Mouse (Mus musculus): ENCODE measurements at regions not wholly inside any gene's neighbourhood (a gene's known extent, or its start where the extent isn't known, plus 50 kb on each side); places are given as distances from the start of the nearest gene placed in this dataset.

GRCm38 (mm10) chr1:136717830-136718517 is 93.3 kb downstream of the Zfp281 start:
- no peak for DNase-seq

GRCm38 (mm10) chr1:136723839-136724443 is 99.2 kb downstream of the Zfp281 start:
- DNase-seq = no peak

GRCm38 (mm10) chr1:136725242-136725641 is 100.5 kb downstream of the Zfp281 start:
- no peak for DNase-seq

- peak; percentile 63 to 65 for DNase-seq
Measured at GRCm38 (mm10) chr1:136726145-136726935, 101.6 kb downstream of the Zfp281 start.

GRCm38 (mm10) chr1:136727868-136728631 is 103.3 kb downstream of the Zfp281 start:
- no peak for DNase-seq

GRCm38 (mm10) chr1:136728632-136728944 is 103.9 kb downstream of the Zfp281 start:
- no peak for DNase-seq

- DNase-seq = peak in 1 of 2 experiments; percentile 6
Measured at GRCm38 (mm10) chr1:136730638-136731037, 105.9 kb downstream of the Zfp281 start.

GRCm38 (mm10) chr1:136738030-136738429 is 113.3 kb downstream of the Zfp281 start:
- DNase-seq = no peak

GRCm38 (mm10) chr1:136739486-136739885 is 114.8 kb downstream of the Zfp281 start:
- peak; percentile 60 to 61 for DNase-seq

- DNase-seq = peak in 1 of 2 experiments; percentile 17
Measured at GRCm38 (mm10) chr1:136741061-136741460, 116.4 kb downstream of the Zfp281 start.

GRCm38 (mm10) chr1:136749188-136749587 is 124.5 kb downstream of the Zfp281 start:
- peak; percentile 55 to 62 for DNase-seq

- no peak for DNase-seq
Measured at GRCm38 (mm10) chr1:136751464-136752191, 126.9 kb downstream of the Zfp281 start.

- DNase-seq = no peak
Measured at GRCm38 (mm10) chr1:136754286-136754685, 129.6 kb downstream of the Zfp281 start.

GRCm38 (mm10) chr1:136758730-136759129 is 134.0 kb downstream of the Zfp281 start:
- DNase-seq = no peak

GRCm38 (mm10) chr1:136759164-136759563 is 134.5 kb downstream of the Zfp281 start:
- DNase-seq = peak in 1 of 2 experiments; percentile 9

- DNase-seq = peak; percentile 91 to 93
Measured at GRCm38 (mm10) chr1:136761467-136761866, 136.8 kb downstream of the Zfp281 start.

- peak; percentile 39 to 53 for DNase-seq
Measured at GRCm38 (mm10) chr1:136768969-136769401, 144.3 kb downstream of the Zfp281 start.

- DNase-seq = no peak
Measured at GRCm38 (mm10) chr1:136773743-136774142, 149.0 kb downstream of the Zfp281 start.

GRCm38 (mm10) chr1:136776211-136776610 is 151.5 kb downstream of the Zfp281 start:
- DNase-seq = no peak

GRCm38 (mm10) chr1:136777263-136777980 is 152.7 kb downstream of the Zfp281 start:
- peak in 1 of 2 experiments; percentile 7 for DNase-seq

- DNase-seq = no peak
Measured at GRCm38 (mm10) chr1:136779384-136779783, 154.7 kb downstream of the Zfp281 start.

All from cerebellum, postnatal 10 days (tissue).